ENCODE assay signal across 29 mouse cellular contexts in the genomic region with DNA sequence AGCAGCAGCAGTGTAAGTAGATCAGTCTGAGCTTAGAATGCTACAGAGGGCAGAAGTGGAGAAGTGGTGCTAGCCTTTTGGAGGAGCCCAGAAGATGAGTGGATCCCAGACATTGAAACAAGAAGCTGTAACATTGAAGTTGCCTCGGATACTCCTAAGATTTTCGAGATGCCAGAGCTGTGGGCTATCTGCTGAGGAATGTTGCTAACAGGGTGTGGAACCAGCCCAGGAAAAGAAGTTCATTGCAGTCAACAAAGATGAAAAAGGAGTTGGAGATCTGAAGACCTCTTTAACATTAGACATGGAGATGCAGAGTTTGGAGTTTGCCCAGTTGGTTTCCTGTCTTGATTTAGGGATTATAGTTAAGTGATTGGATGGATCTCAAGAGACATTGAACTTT.
"Had no signal": no experiment of that assay in that cellular context is flagged by ENCODE, and none has a peak within 500 bp of the region (broad histone marks: within the 10 kb centered on the region; RNA-seq: fewer than 3 reads in every experiment).

No protein-coding gene starts in this region.

- H3K4me1 ChIP-seq: hindbrain, embryonic 12.5 days; hindbrain, embryonic 13.5 days; intestine, embryonic 15.5 days; kidney, embryonic 15.5 days had no signal

- H3K27ac ChIP-seq: heart, embryonic 13.5 days; heart, embryonic 15.5 days; hindbrain, embryonic 10.5 days; hindbrain, embryonic 12.5 days; hindbrain, embryonic 13.5 days; hindbrain, embryonic 14.5 days; hindbrain, embryonic 15.5 days; hindbrain, postnatal 0 days; intestine, embryonic 15.5 days; kidney, embryonic 15.5 days; kidney, postnatal 0 days; layer of hippocampus, adult 2 months; left cerebral cortex, adult 2 months had no signal

- DNase-seq: heart, postnatal 10 days; heart, postnatal 14 days; heart, postnatal 36 days; heart, postnatal 4 days; kidney, adult 11 months; kidney, adult 18-20 months; kidney, adult 8-10 months; kidney, adult 9 months; kidney, postnatal 10 days; kidney, postnatal 14 days; kidney, postnatal 25 days; kidney, postnatal 36 days; kidney, postnatal 4 days; layer of hippocampus, adult 9-11 months; layer of hippocampus, postnatal 36 days had no signal

- H3K36me3 ChIP-seq: heart, embryonic 12.5 days; heart, embryonic 15.5 days; hindbrain, embryonic 15.5 days; intestine, embryonic 15.5 days had no signal

- H3K9me3 ChIP-seq: heart, embryonic 12.5 days; heart, embryonic 13.5 days; heart, embryonic 15.5 days; hindbrain, embryonic 10.5 days; hindbrain, embryonic 12.5 days; hindbrain, embryonic 13.5 days; hindbrain, embryonic 15.5 days; intestine, embryonic 15.5 days; kidney, embryonic 15.5 days had no signal

- H3K27me3 ChIP-seq: heart, embryonic 12.5 days; heart, embryonic 13.5 days; heart, embryonic 15.5 days; hindbrain, embryonic 12.5 days; hindbrain, embryonic 13.5 days; hindbrain, embryonic 15.5 days; intestine, embryonic 15.5 days; kidney, embryonic 15.5 days had no signal

- H3K4me3 ChIP-seq: heart, embryonic 12.5 days; heart, embryonic 13.5 days; heart, embryonic 15.5 days; hindbrain, embryonic 10.5 days; hindbrain, embryonic 12.5 days; hindbrain, embryonic 13.5 days; hindbrain, embryonic 15.5 days; intestine, embryonic 15.5 days; kidney, embryonic 15.5 days; layer of hippocampus, adult 2 months; left cerebral cortex, adult 2 months had no signal
